Mouse (Mus musculus) liver, embryonic 11.5 days (tissue): ENCODE data around the gene Atxn7. TPM values are rescaled to one million over a fixed set of nuclear protein-coding genes. Genes with fewer than 3 reads are reported as not detected.

Experiments
- ATAC-seq: fragments of 200-750 bp; cut with Nextera tagmentation; replicated peaks from 2 replicates; pipeline ENCODE4 v1.8.0; 2017; ENCODE audit warnings: moderate number of reproducible peaks, mild to moderate bottlenecking, moderate TSS enrichment, moderate library complexity; ENCODE audit not compliant: low FRiP score
- DNase-seq: peaks from one replicate; pipeline ENCODE4 v3.0.0-alpha.2; 2017; ENCODE audit warnings: low spot score
- H3K27ac ChIP-seq: fragments of 300-500 bp; sonication (generic); 2 replicates; pipeline ENCODE4 v1.5.1; 2014; ENCODE audit warnings: mild to moderate bottlenecking, low read depth, low read length, control low read depth
- H3K27me3 ChIP-seq: fragments of 300-500 bp; sonication (generic); replicated peaks from 2 replicates; pipeline ENCODE4 v1.6.1; 2014; ENCODE audit warnings: low read length, mixed read lengths; ENCODE audit not compliant: control insufficient read depth, insufficient read depth
- H3K36me3 ChIP-seq: fragments of 300-500 bp; sonication (generic); 2 replicates; pipeline ENCODE4 v1.6.1; 2014; ENCODE audit warnings: mild to moderate bottlenecking, low read length, moderate library complexity, mixed read lengths; ENCODE audit not compliant: control insufficient read depth, insufficient read depth
- H3K4me1 ChIP-seq: fragments of 300-500 bp; sonication (generic); replicated peaks from 2 replicates; pipeline ENCODE4 v1.6.1; 2014; ENCODE audit warnings: low read length, mixed read lengths; ENCODE audit not compliant: control insufficient read depth, insufficient read depth
- H3K4me2 ChIP-seq: fragments of 300-500 bp; sonication (generic); 2 replicates; pipeline ENCODE4 v1.6.1; 2014; ENCODE audit warnings: mild to moderate bottlenecking, control low read depth, moderate library complexity
- H3K4me3 ChIP-seq: fragments of 300-500 bp; sonication (generic); 2 replicates; pipeline ENCODE4 v1.5.1; 2014; ENCODE audit warnings: low read depth, low read length, control low read depth
- H3K9ac ChIP-seq: fragments of 300-500 bp; sonication (generic); 2 replicates; pipeline ENCODE4 v1.6.1; 2014; ENCODE audit warnings: low read depth, low read length, control low read depth
- H3K9me3 ChIP-seq: fragments of 300-500 bp; sonication (generic); 2 replicates; pipeline ENCODE4 v1.6.1; 2016; ENCODE audit warnings: low read length, inconsistent platforms, mixed read lengths; ENCODE audit not compliant: control insufficient read depth
- WGBS: fragments of 180-500 bp; shearing (Covaris S2); extraction: QIAGEN DNeasy Blood & Tissue Kit; methylation state at CpG from one replicate; pipeline ENCODE4 v1.1.7; 2014; 5-methylcytosine and 5-hydroxymethylcytosine counted together
- polyA plus RNA-seq: library from polyadenylated mRNA; unstranded; fragments of >200 nt; fragmentation: Nextera tagmentation; extraction: Ambion mirVana; gene quantifications from 2 replicates; pipeline ENCODE4 v1.2.1, GENCODE M21; 2014

The Atxn7 gene
- polyA plus RNA-seq, 1 experiment from 2014 or later = 4.0 TPM

- peak overlapping the region; percentile 25; the same call in 1 of the 2 replicates for H3K27ac ChIP-seq
- ATAC-seq = no peak
- no peaks in the 10 kb centered on the region for H3K27me3 ChIP-seq
- 27% methylated on average over 5 of the region's 5 CpGs for WGBS
- no peaks in the 10 kb centered on the region for H3K9me3 ChIP-seq
- H3K4me2 ChIP-seq = no peak overlapping the region
- no peak overlapping the region for H3K4me3 ChIP-seq
- peaks cover 10% of the 10 kb centered on the region for H3K4me1 ChIP-seq
- no peak for DNase-seq
- no peak overlapping the region for H3K9ac ChIP-seq
- H3K36me3 ChIP-seq = no peaks in the 10 kb centered on the region
These were observed 103.4 kb downstream of the Atxn7 start for GRCm38 (mm10) chr14:14064486-14065141.

DNA sequence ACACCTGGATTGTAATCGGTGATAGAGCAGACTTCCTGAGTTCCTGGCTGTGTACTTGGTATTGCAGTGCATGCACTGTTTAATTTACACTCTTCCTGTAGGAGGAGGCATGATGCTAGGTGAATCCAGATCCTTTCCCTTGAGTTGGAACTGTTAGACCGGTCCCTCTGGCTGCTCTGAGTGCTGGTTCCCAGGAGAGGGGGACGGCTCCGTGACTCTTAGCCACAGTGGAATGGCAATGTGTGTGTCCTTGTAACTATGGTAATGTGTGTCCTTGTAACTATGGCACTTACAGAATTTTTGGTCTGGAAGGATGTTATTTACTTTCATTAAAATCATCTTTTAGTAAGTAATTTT is 103.9 kb downstream of the Atxn7 start:
- WGBS = 60% methylated on average over 4 of the region's 4 CpGs
- Histone ChIP-seq H3K27me3 (no peaks in the 10 kb centered on the region), H3K4me2 (no peak overlapping the region), H3K4me3 (no peak overlapping the region), H3K36me3 (no peaks in the 10 kb centered on the region), H3K4me1 (peaks cover 13% of the 10 kb centered on the region), H3K9ac (no peak overlapping the region), H3K9me3 (no peaks in the 10 kb centered on the region), H3K27ac (peak overlapping the region; percentile 25; the same call in 1 of the 2 replicates)
- no peak for DNase-seq
- no peak for ATAC-seq

GRCm38 (mm10) chr14:14066241-14066640 is 105.0 kb downstream of the Atxn7 start:
- ATAC-seq (no peak), DNase-seq (no peak)
- H3K4me2 ChIP-seq = no peak overlapping the region
- H3K9me3 ChIP-seq = no peaks in the 10 kb centered on the region
- H3K27ac ChIP-seq = no peak overlapping the region
- no peaks in the 10 kb centered on the region for H3K27me3 ChIP-seq
- no peak overlapping the region for H3K4me3 ChIP-seq
- no peaks in the 10 kb centered on the region for H3K36me3 ChIP-seq
- 54% methylated on average over 6 of the region's 6 CpGs for WGBS
- H3K9ac ChIP-seq = no peak overlapping the region
- peaks cover 20% of the 10 kb centered on the region for H3K4me1 ChIP-seq

DNA sequence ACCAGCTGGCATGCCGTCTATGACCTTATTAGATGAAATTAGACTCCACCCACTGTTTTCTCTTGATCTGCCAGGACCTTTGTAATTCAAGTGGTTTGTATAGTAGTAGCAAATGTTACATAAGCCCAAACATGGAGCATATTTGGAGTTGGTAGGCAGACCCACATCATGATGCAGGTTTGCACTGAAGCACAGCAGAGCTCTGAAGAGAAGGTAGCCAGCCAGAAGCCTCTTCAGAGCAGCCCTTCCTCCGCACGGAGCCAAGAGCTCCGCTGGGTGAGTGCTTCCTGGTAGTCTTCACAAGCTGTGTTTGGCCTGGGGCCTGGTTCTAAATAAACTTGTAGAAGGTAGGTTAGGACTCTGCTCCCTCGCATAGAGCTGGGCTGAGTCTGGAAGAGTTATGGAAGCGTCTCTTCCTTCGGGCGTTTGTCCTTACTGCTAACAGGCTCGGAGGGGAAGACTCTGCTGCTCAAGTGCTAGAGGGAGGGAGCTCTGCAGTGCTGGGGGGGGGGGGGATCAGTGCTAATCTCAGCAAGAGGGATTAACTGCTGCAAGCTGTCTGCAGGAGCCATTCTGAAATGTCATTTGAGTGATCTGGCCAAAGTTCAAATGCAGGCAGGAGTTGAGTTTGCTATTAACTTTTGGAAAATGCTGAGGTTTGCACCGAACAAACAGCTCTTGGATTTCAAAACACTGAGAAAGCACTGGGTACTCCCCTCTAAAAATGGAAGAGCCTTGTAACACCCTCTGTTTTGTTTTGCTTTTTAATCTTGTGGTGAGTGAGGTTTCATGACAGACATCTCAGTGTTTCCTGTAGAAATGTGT is 106.6 kb downstream of the Atxn7 start:
- Histone ChIP-seq H3K4me3 (0 out of 2 replicates have a peak overlapping the region, but pooled peaks have one; percentile 3), H3K9me3 (no peaks in the 10 kb centered on the region), H3K4me2 (peak overlapping the region; percentile 60), H3K4me1 (peaks cover 20% of the 10 kb centered on the region), H3K27ac (peak overlapping the region; percentile 74), H3K9ac (no peak overlapping the region), H3K36me3 (no peaks in the 10 kb centered on the region), H3K27me3 (no peaks in the 10 kb centered on the region)
- WGBS = 14% methylated on average over 10 of the region's 10 CpGs
- no peak for DNase-seq
- ATAC-seq = peak; percentile 47

DNA sequence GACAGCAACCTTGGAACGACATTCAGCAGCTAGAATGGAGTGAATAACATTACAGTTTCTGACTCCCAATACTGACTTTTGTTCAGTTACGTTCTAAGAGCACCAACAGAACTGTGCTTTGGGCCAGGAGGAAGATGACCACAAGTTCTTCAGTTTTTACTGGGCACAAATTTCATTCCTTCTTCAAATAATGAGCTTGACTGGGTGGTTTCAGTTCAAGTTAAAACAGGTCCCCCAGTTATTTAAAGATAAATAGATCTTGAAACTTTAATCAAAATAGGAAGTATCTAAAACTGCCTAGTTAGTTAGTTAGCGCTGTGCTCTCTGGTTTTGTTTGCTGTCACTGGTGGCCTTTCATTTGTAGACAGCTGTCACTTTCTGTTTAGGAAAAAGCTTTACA is 107.3 kb downstream of the Atxn7 start:
- H3K9ac ChIP-seq = no peak overlapping the region
- H3K4me3 ChIP-seq = no peak overlapping the region
- H3K36me3 ChIP-seq = no peaks in the 10 kb centered on the region
- peaks cover 20% of the 10 kb centered on the region for H3K4me1 ChIP-seq
- peak overlapping the region; percentile 74 for H3K27ac ChIP-seq
- H3K4me2 ChIP-seq = peak overlapping the region; percentile 60
- DNase-seq = no peak
- no peaks in the 10 kb centered on the region for H3K9me3 ChIP-seq
- WGBS = 35% methylated on average over 3 of the region's 3 CpGs
- no peaks in the 10 kb centered on the region for H3K27me3 ChIP-seq
- ATAC-seq = no peak

GRCm38 (mm10) chr14:14070541-14071315 is 109.5 kb downstream of the Atxn7 start:
- Histone ChIP-seq H3K27me3 (no peaks in the 10 kb centered on the region), H3K9me3 (no peaks in the 10 kb centered on the region), H3K4me1 (peaks cover 16% of the 10 kb centered on the region), H3K4me3 (no peak overlapping the region), H3K9ac (no peak overlapping the region), H3K4me2 (no peak overlapping the region), H3K36me3 (no peaks in the 10 kb centered on the region), H3K27ac (no peak overlapping the region)
- 55% methylated on average over 6 of the region's 6 CpGs for WGBS
- ATAC-seq (no peak), DNase-seq (no peak)

GRCm38 (mm10) chr14:14071456-14071855 is 110.2 kb downstream of the Atxn7 start:
- Histone ChIP-seq H3K9ac (no peak overlapping the region), H3K9me3 (no peaks in the 10 kb centered on the region), H3K27ac (no peak overlapping the region), H3K36me3 (no peaks in the 10 kb centered on the region), H3K4me3 (no peak overlapping the region), H3K27me3 (no peaks in the 10 kb centered on the region), H3K4me1 (peaks cover 16% of the 10 kb centered on the region), H3K4me2 (no peak overlapping the region)
- ATAC-seq = no peak
- no peak for DNase-seq
- WGBS = 67% methylated on average over 4 of the region's 4 CpGs

DNA sequence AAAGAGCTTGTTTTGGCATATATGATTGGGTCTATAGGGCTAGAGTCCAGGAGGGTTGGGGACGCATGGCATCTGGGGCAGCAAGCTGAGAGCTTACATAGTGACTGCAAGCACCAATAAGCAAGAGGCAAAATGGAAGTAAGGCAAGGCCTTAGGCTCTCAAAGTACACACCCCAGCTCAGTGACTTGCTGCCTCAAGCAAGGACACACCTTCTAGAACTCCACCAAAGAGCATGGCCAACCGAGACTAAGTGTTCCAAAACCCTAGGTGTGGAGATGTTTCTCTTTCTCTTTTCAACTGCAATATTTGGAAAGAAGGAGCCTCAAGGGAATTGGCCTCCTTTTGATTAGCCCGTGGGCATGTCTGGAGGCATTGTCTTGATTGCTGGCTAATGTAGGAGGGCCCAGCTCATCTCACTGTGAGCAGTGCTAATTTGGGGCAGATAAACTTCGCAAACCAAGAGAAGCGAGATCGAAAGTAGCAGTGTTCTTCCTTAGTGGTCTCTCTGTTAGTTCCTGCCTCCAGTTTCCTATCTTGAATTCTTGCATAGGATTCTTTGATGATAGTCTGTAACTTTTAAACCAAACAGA is 119.5 kb downstream of the Atxn7 start:
- Histone ChIP-seq H3K9me3 (no peaks in the 10 kb centered on the region), H3K9ac (no peak overlapping the region), H3K36me3 (no peaks in the 10 kb centered on the region), H3K4me1 (0 out of 2 replicates have a peak, but pooled peaks cover 4% of the 10 kb centered on the region), H3K27ac (no peak overlapping the region), H3K4me2 (no peak overlapping the region), H3K27me3 (no peaks in the 10 kb centered on the region), H3K4me3 (no peak overlapping the region)
- no peak for DNase-seq
- 75% methylated on average over 6 of the region's 6 CpGs for WGBS
- no peak; the same call in 1 of the 2 replicates for ATAC-seq
